Mouse (Mus musculus): ENCODE data around the gene Kdm2a. TPM values are rescaled to one million over a fixed set of nuclear protein-coding genes. Genes with fewer than 3 reads are reported as not detected.
A peak's percentile ranks its signal among the peaks of the same experiment; 100 is the strongest.

Kdm2a gene
- total RNA-seq, 1 experiment from 2014 or later, result 90.3 TPM

DNA sequence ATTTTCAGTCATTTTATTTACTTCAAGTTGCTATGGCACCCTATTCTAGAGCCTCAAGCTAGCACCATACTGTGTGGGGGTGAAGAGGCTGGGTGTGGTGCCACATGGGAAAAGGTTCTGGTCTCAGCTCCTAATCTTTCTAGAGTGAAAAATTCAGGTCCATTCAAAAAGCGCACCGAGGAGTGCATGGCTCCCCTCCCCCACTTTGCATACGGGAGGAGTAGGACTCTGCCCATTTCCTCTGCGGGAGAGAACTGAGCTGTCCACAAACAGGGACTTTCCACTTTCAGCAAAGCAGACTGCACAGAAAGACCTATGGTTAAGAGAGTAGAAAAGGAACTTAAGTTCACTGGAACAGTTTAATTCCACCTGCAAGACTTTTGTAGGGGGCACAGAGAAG is 65.4 kb downstream of the Kdm2a start:
- ATAC-seq (replicated peaks; ENCODE audit: low read depth, poor library complexity, severe bottlenecking), result peak; percentile 37; the same call in 1 of the 2 replicates

DNA sequence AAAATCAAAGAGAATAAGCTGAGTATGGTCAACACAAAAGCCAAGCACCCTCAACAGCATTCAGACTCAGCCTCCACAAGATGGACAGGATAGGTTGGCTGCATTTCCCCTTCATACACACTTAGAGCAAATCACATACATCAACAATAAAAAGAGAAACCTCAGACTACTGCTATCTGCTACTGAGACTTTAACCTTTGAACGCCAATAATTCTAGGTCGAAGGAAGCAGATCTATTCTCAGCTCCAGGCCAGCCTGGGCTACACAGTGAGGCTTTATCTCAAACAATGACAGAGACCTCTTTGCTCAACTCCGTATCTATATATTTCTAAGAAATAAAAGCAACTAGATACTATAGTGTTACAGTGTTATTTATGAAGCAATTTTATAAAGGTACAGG is 66.8 kb downstream of the Kdm2a start:
- no peak for ATAC-seq (replicated peaks; ENCODE audit: low read depth, poor library complexity, severe bottlenecking)

DNA sequence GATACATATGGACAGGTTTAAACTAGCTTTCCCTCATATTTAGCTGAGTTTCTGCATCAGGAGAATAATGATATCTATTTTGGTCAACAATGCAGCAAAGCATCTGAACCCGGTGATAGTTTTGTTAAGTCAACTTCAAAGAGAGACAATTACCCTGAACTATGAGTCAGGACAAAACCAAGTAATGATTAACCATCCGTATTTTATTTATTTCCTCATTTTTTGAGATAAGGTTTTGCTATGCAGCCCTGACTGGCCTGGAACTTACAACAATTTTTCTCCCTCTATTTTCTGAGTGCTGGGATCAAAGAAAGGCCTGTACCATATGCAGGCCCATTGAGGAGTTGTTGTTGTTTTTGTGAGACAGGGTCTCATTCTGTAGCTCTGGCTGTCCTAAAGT is 67.5 kb downstream of the Kdm2a start:
- ATAC-seq (replicated peaks; ENCODE audit: low read depth, poor library complexity, severe bottlenecking), result no peak

DNA sequence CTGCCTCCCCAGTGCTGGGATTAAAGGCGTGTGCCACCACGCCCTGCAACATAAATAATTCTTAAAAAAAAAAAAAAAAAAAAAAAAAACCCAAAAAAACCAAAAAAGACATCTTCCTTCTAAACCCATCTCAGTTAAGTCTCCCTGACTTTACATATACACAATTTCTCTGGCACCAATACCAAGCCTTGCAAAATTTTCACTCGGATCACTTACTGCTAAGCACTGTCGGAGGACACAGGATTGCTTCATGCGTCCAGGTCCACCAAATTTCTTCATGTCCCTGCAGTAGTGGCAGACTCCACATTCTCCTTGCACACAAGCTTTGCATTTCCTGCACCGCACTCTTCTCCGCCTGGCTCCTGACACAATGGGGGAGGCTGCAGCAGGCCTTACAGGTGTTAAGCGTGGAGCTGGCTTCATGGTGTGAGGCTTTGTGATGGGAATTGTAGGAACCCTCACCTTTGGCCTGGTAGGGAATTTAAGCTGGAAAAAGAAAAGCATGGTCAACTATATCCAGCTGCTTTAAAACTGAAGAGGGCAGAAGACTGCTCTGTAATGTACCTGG is 69.3 kb downstream of the Kdm2a start:
- ATAC-seq (replicated peaks; ENCODE audit: low read depth, poor library complexity, severe bottlenecking), result no peak

DNA sequence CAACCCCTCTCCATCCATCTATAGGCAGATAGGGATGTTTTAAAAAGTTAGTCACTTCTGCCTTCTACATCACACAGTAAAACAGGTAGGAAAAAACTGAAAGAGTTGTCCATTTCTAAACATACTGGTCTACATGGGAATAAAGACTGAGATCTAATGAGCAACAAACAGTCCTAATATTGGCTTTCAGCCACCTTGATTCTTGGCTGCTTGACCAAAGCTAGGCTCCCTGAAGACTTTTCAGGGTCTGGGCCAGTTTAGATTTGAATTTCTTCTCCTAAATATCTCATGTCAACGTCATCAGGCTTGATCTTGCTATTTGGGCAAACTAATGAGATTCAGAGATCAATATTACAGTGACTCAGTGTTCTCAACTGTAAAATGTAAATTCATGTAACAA is 71.2 kb downstream of the Kdm2a start:
- ATAC-seq (replicated peaks; ENCODE audit: low read depth, poor library complexity, severe bottlenecking), result no peak

DNA sequence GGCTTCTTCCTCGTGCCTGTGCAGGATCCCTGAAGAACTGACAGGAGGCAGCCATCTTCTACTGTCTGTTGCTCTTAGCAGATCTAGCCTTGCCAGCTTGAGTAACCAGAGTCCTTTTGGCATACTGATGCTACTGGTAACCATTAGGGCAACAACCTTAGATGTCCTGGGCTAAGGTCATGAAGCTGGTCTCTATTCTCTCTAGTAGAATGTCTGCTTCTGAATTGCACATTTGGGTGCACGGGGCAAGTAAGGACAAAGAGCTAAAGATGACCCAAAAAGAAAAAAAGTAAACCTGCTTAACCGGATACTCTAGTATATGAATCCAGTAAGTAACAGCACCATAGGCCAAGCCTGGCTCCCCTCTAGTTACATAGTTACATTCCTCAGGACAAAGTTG is 72.0 kb downstream of the Kdm2a start:
- ATAC-seq (replicated peaks; ENCODE audit: low read depth, poor library complexity, severe bottlenecking), result no peak

DNA sequence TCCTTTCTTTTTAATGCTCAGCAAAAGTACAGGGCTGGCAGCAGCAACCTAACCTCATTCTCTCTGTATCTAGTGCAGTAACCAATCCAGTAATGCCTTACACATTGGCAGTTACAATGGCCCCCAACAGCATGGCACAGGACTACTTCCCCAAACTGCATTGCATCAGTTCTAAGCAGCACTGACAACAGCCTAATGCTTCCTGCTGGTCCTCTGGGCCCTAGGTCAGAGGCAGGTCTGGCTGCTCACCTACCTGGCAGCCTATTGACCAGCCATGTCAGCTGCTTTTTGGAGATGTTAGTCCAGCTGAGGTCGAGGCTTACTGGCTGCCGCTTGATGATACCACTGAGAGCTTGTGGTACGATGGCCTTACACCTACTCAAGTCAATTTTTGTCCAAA is 76.0 kb downstream of the Kdm2a start:
- ATAC-seq (replicated peaks; ENCODE audit: low read depth, poor library complexity, severe bottlenecking), result 0 out of 2 replicates have a peak, but pooled peaks have one; percentile 36

DNA sequence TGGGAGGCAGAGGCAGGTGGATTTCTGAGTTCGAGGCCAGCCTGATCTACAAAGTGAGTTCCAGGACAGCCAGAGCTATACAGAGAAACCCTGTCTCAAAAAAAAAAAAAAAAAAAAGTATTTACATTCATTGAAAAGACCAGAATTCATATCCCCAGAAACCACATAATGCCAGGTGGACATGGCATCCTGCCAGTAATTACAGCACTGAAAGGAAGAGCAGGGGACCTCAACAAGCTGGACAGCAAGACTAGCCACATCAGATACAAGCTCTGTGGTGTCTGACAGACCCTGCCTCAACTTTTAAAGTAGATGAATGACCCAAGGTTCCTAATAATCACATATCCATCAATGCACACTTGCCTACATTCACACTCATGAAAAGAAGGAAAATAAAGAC is 76.5 kb downstream of the Kdm2a start:
- ATAC-seq (replicated peaks; ENCODE audit: low read depth, poor library complexity, severe bottlenecking), result no peak

DNA sequence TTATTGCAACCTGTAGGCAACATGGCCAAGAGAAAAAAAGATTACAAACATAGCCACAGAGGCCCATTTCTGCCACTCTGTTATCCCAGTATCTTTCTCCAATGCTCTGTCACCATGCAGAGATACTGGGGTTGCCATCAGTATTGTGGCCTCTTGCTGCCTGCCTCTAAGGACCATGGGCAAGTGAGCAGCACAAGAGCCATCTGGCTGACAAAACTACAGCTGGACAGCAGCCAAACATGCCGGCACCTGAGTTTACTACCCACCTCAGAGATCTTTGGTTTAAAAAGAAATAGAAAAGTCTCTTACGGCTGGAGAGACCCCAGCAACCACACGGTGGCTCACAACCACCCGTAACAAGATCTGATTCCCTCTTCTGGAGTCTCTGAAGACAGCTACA is 78.8 kb downstream of the Kdm2a start:
- no peak for ATAC-seq (replicated peaks; ENCODE audit: low read depth, poor library complexity, severe bottlenecking)

DNA sequence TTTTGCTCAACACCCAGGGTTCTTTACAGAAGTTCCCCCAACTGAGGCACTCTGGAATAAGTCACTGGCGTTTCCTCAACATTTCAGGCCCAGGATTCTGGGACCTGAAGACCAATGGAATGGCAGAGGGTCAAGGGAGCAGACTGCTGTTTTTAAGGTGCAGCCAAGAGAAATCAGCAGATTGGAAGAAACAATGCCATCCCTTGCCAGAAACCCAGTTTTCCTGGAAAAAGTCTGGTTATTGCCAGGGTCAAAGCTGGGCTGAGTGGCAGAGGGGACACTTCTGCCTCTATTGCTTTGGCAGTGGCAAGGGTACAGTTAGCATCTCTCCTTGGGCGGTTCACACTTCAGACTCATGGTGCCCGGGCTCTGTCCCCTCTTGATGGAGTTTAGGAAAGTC is 80.9 kb downstream of the Kdm2a start:
- no peak for ATAC-seq (replicated peaks; ENCODE audit: low read depth, poor library complexity, severe bottlenecking)

DNA sequence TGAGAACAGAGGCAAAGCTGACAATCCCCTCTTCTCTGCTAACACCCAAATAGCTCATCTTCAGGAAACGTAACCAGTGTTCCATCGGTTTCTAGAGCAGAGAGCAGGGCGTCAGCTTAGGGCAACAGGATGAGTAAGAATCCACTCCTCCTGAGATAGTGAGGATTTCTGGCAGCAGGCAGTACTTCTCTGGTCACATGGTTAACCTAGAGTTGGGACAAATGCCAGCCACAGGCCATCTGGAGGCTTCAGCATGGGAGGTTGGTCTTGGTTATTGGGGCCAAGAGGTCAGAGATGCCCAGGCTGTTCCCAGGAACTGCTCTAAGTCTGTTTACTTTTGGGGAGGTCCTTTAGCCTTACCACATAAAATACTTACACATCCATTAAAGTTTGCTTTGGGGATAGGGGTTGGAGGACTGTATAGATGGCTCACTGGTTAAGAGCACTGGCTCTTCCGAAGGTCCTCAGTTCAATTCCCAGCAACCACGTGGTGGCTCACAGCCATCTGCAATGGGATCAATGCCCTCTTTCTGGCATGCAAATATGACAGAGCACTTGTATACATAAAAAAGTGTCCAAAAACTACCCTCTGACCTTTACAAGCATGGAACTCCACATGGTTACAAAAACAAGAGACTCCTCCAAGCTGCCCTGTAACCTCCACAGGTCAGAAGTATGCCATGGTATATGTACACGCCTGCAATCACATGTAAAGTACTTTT is 82.7 kb downstream of the Kdm2a start:
- no peak for ATAC-seq (replicated peaks; ENCODE audit: low read depth, poor library complexity, severe bottlenecking)

DNA sequence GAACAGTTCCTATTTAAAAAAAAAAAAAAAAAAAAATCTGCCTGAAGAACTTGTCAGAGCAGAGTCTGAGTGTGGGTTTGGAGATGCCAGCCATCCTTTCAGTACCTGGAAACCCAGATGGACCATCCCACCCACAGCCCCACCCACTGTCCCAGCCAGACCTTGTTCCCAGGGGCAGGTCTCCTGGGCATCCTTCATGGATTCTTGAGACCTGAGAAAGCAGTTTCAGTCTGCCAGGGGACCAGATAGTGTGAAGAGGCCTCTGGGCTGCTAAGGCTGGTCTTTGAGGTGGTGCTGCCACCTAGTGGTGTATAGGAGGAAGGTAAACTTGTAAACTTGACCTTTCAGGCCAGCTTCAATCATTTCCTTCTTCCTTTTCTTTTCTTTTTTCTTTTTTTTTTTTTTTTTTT is 88.3 kb downstream of the Kdm2a start:
- ATAC-seq (replicated peaks; ENCODE audit: low read depth, poor library complexity, severe bottlenecking), result peak; percentile 75

DNA sequence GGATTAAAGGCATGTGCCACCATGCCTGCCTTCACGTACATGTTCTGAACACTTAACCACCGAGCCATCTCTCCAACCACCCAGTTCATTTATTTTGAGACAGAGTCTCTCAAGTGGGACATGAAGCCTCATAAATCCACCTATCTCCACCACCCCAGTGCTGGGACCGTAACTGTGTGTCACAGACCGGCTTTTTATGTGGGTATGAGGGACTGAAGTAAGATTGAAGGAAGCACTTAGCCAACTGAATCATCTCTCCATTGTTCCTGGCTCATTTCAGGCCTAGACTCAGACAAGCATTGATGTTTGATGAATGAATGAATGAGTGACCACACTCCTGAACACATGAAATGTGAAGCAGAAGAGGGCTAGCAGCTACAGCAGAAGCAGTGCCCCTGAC is 88.8 kb downstream of the Kdm2a start:
- ATAC-seq (replicated peaks; ENCODE audit: low read depth, poor library complexity, severe bottlenecking), result no peak

DNA sequence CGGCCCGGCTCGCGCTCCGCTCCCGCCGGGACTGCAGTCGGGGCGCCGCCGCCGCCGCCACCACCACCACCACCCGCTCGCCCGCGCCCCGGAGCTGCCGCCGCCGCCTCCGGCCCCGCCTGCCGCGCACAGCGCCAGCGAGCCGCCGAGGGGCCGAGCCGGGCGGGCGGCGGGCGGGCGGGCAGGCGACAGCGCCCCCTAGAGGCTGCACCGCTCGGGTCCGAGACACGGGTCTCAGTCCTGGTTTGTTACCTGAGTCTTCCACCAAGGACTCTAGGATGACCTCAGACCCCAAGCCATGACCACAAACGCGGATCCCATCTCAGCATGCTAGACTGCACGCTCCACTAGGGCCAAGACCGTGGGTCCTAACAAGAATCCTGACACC is 91.9 kb downstream of the Kdm2a start, which contains the start of gene Grk2:
Gene Grk2 (minus strand): TSS at position 33 of the 388 bp plus-strand sequence.
- peak; percentile 10; the same call in 1 of the 2 replicates for ATAC-seq (replicated peaks; ENCODE audit: low read depth, poor library complexity, severe bottlenecking)

DNA sequence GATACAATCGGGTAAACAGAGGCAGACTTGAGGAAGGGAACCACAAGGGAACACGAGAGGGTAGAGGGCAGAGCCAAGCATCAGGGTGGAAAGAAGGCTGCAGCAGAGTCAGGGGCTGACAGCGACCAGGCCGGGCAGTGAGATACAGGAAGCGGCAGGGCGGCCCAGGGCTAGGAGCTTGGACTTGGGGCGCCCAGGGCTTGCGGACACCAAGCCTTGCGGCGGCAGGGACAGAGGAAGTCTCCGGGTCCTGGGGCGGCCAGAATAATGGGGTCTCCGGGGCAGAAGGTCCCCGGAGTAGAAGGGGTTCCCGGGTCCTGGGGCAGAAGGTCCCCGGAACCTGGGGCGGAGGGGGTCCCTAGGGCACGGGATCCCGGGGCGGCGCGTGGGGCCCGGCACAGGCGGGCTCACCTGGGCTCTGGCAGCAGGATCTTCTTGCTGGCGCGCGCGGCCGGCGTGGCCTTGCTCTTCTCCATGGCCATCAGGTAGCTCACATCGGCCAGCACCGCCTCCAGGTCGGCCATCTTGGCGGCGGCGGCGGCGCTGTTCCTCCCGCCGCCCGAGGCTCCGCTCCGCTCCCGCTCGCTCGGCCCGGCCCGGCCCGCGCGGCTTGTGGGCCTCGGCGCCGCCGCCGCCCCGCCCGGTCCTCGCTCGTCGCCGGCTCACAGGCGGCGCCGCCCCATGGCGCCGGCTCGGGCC is 92.4 kb downstream of the Kdm2a start:
- no peak for ATAC-seq (replicated peaks; ENCODE audit: low read depth, poor library complexity, severe bottlenecking)

DNA sequence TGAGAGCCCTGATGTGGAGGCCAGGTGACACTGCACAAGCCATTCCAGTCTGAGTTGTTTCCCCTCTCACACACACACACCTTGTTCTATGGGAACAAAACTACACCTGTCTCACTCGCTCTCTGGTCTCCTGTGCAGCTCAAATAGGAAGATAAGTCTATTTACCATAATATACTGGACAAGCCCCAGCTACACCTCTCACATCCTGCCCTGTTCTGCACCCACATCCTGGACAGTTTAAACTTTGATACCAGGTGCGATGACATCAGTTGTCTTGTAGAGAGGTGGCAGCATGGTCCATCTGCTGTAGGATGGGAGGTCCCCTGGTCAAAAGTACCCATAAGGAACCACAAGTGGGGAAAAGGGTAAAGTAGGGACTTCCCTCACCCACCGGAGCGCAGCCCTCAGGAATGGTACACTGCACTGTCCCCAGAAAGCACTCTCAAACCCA is 93.2 kb downstream of the Kdm2a start:
- ATAC-seq (replicated peaks; ENCODE audit: low read depth, poor library complexity, severe bottlenecking), result no peak

DNA sequence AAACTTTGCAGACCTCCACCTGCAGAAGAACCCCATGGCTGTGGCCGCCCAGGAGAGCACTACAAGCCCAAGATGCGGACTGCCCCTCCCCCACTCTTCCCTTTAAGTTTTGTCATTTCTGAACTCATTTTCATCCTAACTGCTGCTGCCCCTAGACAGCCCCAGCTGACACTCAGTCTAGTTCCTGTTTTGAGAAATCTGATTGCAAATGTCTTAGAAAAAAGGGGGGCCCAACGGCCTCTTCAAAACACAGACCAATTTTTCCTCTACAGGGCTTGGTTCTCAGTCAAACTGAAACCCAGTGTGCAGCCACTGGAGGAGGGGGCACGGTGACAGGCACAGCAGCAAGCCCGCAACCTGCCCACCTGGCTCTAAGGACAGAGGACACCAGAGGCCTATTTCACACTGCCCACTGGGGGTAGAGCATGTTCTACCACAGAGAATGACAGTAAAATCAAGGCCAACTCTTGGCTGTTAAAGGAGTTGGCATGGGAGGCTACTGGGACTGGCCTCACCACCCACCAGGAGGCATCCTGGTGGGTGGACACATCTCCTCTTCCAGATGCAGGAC is 93.7 kb downstream of the Kdm2a start:
- ATAC-seq (replicated peaks; ENCODE audit: low read depth, poor library complexity, severe bottlenecking), result peak; percentile 16

DNA sequence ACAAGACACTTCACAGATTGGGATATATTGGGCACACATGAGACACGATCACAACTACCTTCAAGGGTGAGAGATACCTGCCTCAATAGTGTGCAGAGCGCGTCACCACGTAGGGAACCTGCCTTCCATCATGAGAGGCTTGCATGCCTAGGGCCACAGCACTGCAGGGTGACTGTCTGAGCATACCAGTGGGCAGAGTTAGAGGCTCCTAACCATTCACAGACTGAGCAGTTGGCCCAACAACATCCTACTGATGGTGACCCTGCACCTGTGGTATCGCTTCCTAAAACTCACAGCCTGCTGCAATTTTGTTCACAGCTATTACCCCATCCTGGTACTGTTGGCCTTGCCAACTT is 94.5 kb downstream of the Kdm2a start:
- ATAC-seq (replicated peaks; ENCODE audit: low read depth, poor library complexity, severe bottlenecking), result no peak

DNA sequence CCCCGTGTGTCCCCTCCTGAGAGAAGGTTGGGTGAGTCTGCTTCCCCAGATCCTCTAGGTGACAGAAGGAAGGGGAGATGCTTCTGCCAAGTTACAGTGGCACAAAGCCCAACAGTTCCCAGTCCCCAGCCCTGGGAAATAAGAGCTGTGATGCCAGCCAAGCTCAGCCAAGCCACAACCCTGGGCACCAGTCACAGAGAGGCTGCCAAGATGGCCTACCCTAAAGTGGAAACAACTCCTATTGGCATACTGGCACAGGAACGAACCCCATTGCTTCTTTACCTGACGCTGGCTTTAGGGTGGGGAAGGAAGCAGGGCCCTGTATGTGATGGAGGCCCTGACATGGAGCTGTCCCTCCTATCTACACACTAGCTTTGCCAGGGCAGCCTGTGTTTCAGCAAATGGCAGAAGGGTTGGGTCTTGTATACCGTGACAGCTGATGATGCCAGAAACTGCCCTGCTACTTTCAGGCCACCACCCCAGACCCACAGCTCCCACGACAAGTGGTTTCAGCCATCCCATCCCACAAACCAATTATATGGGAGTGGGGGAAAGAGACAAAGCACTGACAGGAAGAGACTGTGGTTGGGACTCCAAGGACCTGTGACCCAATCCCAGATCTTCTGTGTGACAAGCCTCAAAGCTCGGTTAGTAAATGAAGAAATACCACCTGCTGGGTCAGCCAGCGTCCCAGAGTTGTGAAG is 95.0 kb downstream of the Kdm2a start:
- ATAC-seq (replicated peaks; ENCODE audit: low read depth, poor library complexity, severe bottlenecking), result no peak
